Mouse (Mus musculus): ENCODE measurements at regions not wholly inside any gene's neighbourhood (a gene's known extent, or its start where the extent isn't known, plus 50 kb on each side); places are given as distances from the start of the nearest gene placed in this dataset.

DNA sequence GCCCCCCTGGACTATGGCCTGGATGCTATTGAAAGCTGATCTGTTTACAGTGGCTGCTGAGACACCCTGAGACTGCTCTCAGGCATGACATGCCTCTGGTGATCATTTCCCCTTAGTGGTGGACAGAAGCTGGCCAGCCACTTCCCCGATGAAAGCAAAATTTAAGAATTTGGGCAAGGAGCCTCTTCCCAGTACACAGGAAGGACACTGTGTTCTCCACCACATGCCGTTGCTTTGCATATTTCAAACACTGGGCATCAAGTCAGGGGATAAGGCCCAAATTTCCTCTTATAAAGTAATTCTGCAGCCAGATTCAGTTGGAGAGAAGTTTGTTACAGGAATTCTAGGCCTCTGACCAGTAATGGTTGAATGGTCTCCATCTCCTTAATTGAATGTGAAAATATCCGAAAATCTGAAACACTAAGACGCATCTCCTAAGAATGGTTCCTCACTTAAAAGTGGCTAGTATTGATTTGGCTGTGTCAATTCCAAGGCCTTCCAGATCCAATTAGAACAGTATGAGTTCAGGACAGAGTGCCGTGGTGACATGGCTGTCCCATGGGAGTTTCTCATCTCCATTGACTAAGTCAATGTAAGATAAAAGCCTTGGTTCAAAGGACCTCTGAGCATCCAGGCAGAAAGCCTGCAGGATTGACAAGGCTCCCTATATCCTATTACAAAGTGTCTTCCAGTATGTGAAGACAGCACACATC is 638.5 kb upstream of the Arid1b start:
- Histone ChIP-seq H3K9ac (ENCODE audit: low read depth, low read length) (no peak overlapping the region), H3K27me3 (ENCODE audit: control insufficient read depth, insufficient read depth, low read length) (no peaks in the 10 kb centered on the region), H3K4me3 (ENCODE audit: low read depth, low read length) (no peak overlapping the region), H3K4me2 (replicated peaks; ENCODE audit: low read depth, low read length) (no peak overlapping the region), H3K27ac (ENCODE audit: low read depth, low read length) (no peak overlapping the region), H3K4me1 (replicated peaks; ENCODE audit: control insufficient read depth, insufficient read depth, low read length) (no peaks in the 10 kb centered on the region), H3K9me3 (ENCODE audit: control insufficient read depth, low read length) (no peaks in the 10 kb centered on the region), H3K36me3 (ENCODE audit: control insufficient read depth, insufficient read depth, low read length) (no peaks in the 10 kb centered on the region)
- no peak for DNase-seq (ENCODE audit: low spot score)
- 87% methylated on average over 5 of the region's 5 CpGs for WGBS
- no peak for ATAC-seq (ENCODE audit: low FRiP score)

DNA sequence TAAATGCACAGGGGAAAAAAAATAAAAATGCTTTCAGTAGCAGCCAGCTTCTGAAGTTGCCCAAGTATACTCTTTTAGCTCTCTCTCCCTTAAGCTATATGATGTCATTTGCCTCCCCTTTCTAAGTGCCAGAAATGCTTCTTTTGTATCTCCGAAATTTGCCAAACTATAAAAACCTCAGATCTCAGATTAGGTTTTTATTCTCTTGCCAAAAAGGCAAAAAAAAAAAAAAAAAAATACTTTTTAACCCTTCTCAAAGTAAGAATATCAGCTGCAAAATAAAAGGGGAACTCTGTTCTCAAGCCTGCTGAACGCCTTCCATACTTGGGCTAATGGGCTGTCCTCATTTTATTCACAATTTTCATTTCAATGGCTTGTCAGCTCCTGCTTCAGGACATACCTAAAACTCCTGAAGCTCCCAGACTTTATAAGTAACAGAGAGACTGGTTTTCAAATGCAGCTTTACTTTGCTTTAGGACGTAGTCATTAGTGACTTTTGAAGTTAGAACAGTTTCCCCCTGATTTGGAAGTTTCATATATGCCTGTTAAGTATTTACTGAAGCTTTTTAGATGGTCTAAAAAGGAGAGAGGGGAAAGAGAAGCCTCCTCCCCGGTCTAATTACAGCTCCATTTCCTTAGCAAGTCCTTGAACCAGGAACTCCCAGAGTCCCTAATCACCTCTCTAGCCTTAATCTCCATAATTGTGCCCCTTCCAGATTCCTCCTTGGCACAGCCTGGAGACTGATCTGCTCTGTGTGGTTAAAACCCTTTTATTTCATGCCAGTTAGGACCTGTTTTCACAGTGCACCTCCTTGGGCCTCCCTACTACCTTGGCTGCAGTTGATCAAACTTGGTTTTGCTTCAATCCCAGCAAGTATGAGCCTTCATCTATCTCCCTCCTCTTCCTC is 633.5 kb upstream of the Arid1b start:
- 80% methylated on average over 4 of the region's 4 CpGs for WGBS
- DNase-seq (ENCODE audit: low spot score) (no peak), ATAC-seq (ENCODE audit: low FRiP score) (no peak)
- Histone ChIP-seq H3K27me3 (ENCODE audit: control insufficient read depth, insufficient read depth, low read length) (no peaks in the 10 kb centered on the region), H3K4me3 (ENCODE audit: low read depth, low read length) (no peak overlapping the region), H3K4me2 (replicated peaks; ENCODE audit: low read depth, low read length) (no peak overlapping the region), H3K9me3 (ENCODE audit: control insufficient read depth, low read length) (no peaks in the 10 kb centered on the region), H3K4me1 (replicated peaks; ENCODE audit: control insufficient read depth, insufficient read depth, low read length) (no peaks in the 10 kb centered on the region), H3K9ac (ENCODE audit: low read depth, low read length) (no peak overlapping the region), H3K27ac (ENCODE audit: low read depth, low read length) (no peak overlapping the region), H3K36me3 (ENCODE audit: control insufficient read depth, insufficient read depth, low read length) (no peaks in the 10 kb centered on the region)

DNA sequence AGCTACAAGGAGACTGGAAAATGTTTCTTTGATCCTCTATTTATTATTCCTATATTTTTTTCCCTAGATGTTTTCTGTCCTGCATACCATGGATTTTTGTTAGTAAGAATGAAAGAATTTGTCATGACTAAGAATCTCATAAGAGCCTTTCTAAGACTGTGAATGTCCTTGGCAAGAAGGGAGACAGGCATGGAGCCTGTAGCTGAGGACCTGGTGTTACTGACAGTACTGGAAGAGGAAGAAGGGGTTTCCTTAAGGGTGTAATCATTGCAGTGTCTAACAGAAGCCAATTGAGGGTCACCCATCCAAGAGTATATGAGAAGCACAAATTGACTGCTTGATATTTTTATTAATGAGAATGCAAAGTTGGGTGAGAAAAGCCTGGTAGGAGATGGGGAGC is 628.3 kb upstream of the Arid1b start:
- H3K36me3 ChIP-seq (ENCODE audit: control insufficient read depth, insufficient read depth, low read length) = no peaks in the 10 kb centered on the region
- no peak overlapping the region for H3K9ac ChIP-seq (ENCODE audit: low read depth, low read length)
- ATAC-seq (ENCODE audit: low FRiP score) = no peak
- H3K4me2 ChIP-seq (replicated peaks; ENCODE audit: low read depth, low read length) = no peak overlapping the region
- H3K27ac ChIP-seq (ENCODE audit: low read depth, low read length) = no peak overlapping the region
- no peaks in the 10 kb centered on the region for H3K4me1 ChIP-seq (replicated peaks; ENCODE audit: control insufficient read depth, insufficient read depth, low read length)
- H3K4me3 ChIP-seq (ENCODE audit: low read depth, low read length) = no peak overlapping the region
- no peak for DNase-seq (ENCODE audit: low spot score)
- H3K9me3 ChIP-seq (ENCODE audit: control insufficient read depth, low read length) = no peaks in the 10 kb centered on the region
- no peaks in the 10 kb centered on the region for H3K27me3 ChIP-seq (ENCODE audit: control insufficient read depth, insufficient read depth, low read length)

DNA sequence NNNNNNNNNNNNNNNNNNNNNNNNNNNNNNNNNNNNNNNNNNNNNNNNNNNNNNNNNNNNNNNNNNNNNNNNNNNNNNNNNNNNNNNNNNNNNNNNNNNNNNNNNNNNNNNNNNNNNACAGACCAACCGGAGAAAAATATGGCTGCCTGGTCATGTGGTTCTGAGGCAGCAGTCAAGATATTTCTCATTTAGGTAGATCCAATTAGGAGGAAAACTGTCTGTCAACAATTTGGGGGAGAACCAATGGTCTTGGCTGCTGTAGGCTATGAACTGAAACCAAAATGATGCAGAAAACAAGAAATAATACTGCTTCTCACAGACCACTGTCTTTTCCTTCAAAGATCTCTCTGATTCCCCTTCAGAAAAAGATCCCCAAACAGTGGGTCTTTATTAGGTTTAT is 613.7 kb upstream of the Arid1b start:
- no peaks in the 10 kb centered on the region for H3K36me3 ChIP-seq (ENCODE audit: control insufficient read depth, insufficient read depth, low read length)
- H3K9ac ChIP-seq (ENCODE audit: low read depth, low read length) = no peak overlapping the region
- no peaks in the 10 kb centered on the region for H3K27me3 ChIP-seq (ENCODE audit: control insufficient read depth, insufficient read depth, low read length)
- ATAC-seq (ENCODE audit: low FRiP score) (no peak), DNase-seq (ENCODE audit: low spot score) (no peak)
- no peak overlapping the region for H3K4me2 ChIP-seq (replicated peaks; ENCODE audit: low read depth, low read length)
- H3K9me3 ChIP-seq (ENCODE audit: control insufficient read depth, low read length) = no peaks in the 10 kb centered on the region
- 95% methylated on average over 1 of the region's 1 CpGs for WGBS
- no peak overlapping the region for H3K27ac ChIP-seq (ENCODE audit: low read depth, low read length)
- no peak overlapping the region for H3K4me3 ChIP-seq (ENCODE audit: low read depth, low read length)
- H3K4me1 ChIP-seq (replicated peaks; ENCODE audit: control insufficient read depth, insufficient read depth, low read length) = no peaks in the 10 kb centered on the region

DNA sequence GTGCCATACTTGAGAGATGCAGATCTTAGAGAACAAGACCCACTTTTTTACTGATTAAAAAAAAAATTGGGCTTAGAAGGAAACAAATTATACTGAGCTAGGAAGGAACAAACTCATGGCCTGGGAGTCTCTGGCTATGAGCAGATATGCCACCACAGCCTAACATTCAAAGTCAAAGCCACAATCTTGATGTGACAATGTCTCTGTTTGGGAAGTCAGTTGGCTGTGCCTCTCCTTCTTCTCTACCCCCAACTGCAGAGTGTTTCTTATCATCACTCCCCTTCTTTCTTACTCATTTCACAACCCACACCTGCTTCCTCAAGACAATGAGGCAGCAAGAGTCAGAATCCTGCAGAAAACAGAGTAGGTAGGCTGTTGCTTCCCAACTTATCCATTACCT is 613.3 kb upstream of the Arid1b start:
- Histone ChIP-seq H3K9me3 (ENCODE audit: control insufficient read depth, low read length) (no peaks in the 10 kb centered on the region), H3K27me3 (ENCODE audit: control insufficient read depth, insufficient read depth, low read length) (no peaks in the 10 kb centered on the region), H3K4me3 (ENCODE audit: low read depth, low read length) (no peak overlapping the region), H3K9ac (ENCODE audit: low read depth, low read length) (no peak overlapping the region), H3K36me3 (ENCODE audit: control insufficient read depth, insufficient read depth, low read length) (no peaks in the 10 kb centered on the region), H3K4me1 (replicated peaks; ENCODE audit: control insufficient read depth, insufficient read depth, low read length) (no peaks in the 10 kb centered on the region), H3K4me2 (replicated peaks; ENCODE audit: low read depth, low read length) (no peak overlapping the region), H3K27ac (ENCODE audit: low read depth, low read length) (no peak overlapping the region)
- ATAC-seq (ENCODE audit: low FRiP score) = no peak
- no peak for DNase-seq (ENCODE audit: low spot score)

DNA sequence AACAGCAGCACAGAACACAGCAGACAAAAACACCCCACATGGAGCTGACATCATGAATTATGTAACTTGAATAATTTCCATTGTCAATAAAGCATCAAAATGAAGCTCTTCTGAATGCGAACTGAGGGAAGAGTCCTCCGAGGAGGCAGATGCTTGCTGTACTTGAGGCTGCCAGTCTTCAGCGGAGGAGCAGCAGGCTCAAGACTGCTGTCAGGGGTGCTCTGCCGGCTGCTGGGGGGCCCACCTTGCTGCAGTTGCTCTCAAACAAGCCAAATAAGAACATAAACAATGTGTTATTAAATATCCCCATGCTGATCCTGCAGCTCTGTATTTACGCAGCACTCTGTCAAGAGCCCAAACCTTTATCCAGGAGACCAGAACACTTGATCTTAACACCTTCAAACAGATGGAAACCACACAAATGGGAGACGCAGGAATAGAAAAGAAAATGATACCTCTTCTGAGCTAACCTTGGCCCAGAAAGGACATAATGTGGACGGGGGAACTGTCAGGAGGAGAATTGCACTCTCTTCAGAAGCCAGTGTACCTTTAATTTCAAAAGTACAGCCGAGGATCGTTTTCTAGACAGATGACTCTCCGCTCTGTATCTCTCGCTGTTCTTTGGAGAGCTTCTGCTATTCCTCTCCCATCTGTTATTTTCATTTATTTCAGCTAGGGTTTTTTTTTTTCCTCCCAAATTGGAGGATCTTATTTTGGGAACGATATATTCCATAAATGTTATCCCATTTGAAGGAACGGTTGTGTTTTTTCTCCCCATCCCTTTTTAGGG is 612.0 kb upstream of the Arid1b start:
- Histone ChIP-seq H3K4me2 (replicated peaks; ENCODE audit: low read depth, low read length) (no peak overlapping the region), H3K27ac (ENCODE audit: low read depth, low read length) (no peak overlapping the region), H3K4me1 (replicated peaks; ENCODE audit: control insufficient read depth, insufficient read depth, low read length) (no peaks in the 10 kb centered on the region), H3K9ac (ENCODE audit: low read depth, low read length) (no peak overlapping the region), H3K36me3 (ENCODE audit: control insufficient read depth, insufficient read depth, low read length) (no peaks in the 10 kb centered on the region), H3K9me3 (ENCODE audit: control insufficient read depth, low read length) (no peaks in the 10 kb centered on the region), H3K27me3 (ENCODE audit: control insufficient read depth, insufficient read depth, low read length) (no peaks in the 10 kb centered on the region), H3K4me3 (ENCODE audit: low read depth, low read length) (no peak overlapping the region)
- ATAC-seq (ENCODE audit: low FRiP score) (no peak), DNase-seq (ENCODE audit: low spot score) (no peak)
- WGBS = 82% methylated on average over 13 of the region's 13 CpGs

DNA sequence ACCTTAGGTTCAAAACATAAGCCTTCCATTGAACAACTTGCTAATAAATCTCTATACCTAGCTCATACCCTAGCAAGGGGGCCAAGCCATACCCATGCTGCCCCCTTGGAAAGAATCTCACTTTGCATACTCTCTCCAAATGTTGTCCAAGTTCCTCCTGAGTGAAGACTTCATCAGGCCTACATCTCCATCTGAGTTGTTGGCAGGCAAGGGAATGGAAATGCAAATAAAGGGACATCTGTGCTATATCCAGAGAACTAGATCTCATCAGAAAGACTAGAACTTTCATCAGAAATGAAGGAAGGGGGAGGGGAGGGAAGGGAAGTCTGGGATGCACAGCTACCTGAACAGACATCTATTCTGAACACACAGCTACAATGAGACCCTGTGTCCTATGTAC is 611.4 kb upstream of the Arid1b start:
- no peak for DNase-seq (ENCODE audit: low spot score)

DNA sequence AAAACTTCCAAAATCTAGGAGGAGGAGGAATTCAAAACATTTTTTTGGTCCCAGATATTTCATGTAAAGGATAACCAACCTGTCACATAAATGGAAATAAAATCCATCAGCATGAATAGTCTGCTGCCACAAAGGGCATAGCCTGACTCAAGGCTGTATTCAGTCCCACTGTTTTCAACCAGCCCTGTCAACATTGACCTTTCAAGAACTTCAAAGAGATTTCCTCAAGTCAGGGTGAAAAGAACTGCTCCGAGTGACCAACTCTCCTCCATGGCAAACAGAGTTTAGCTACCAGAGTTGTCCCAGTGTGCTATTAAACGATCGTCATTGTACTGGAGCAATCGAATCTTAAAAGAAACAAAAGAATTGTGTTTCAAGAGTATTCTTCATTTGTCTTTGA is 606.5 kb upstream of the Arid1b start:
- ATAC-seq (ENCODE audit: low FRiP score) = no peak
- H3K4me2 ChIP-seq (replicated peaks; ENCODE audit: low read depth, low read length) = no peak overlapping the region
- no peak overlapping the region for H3K4me3 ChIP-seq (ENCODE audit: low read depth, low read length)
- no peak overlapping the region for H3K9ac ChIP-seq (ENCODE audit: low read depth, low read length)
- H3K27me3 ChIP-seq (ENCODE audit: control insufficient read depth, insufficient read depth, low read length) = no peaks in the 10 kb centered on the region
- no peaks in the 10 kb centered on the region for H3K9me3 ChIP-seq (ENCODE audit: control insufficient read depth, low read length)
- no peak overlapping the region for H3K27ac ChIP-seq (ENCODE audit: low read depth, low read length)
- DNase-seq (ENCODE audit: low spot score) = no peak
- WGBS = 65% methylated on average over 4 of the region's 4 CpGs
- no peaks in the 10 kb centered on the region for H3K36me3 ChIP-seq (ENCODE audit: control insufficient read depth, insufficient read depth, low read length)
- no peaks in the 10 kb centered on the region for H3K4me1 ChIP-seq (replicated peaks; ENCODE audit: control insufficient read depth, insufficient read depth, low read length)

More for the DNA sequence above, 611.4 kb upstream of the Arid1b start:
- no peaks in the 10 kb centered on the region for H3K36me3 ChIP-seq (ENCODE audit: control insufficient read depth, insufficient read depth, low read length)
- ATAC-seq (ENCODE audit: low FRiP score) = no peak
- no peak overlapping the region for H3K27ac ChIP-seq (ENCODE audit: low read depth, low read length)
- H3K9me3 ChIP-seq (ENCODE audit: control insufficient read depth, low read length) = no peaks in the 10 kb centered on the region
- H3K27me3 ChIP-seq (ENCODE audit: control insufficient read depth, insufficient read depth, low read length) = no peaks in the 10 kb centered on the region
- H3K9ac ChIP-seq (ENCODE audit: low read depth, low read length) = no peak overlapping the region
- no peaks in the 10 kb centered on the region for H3K4me1 ChIP-seq (replicated peaks; ENCODE audit: control insufficient read depth, insufficient read depth, low read length)
- H3K4me2 ChIP-seq (replicated peaks; ENCODE audit: low read depth, low read length) = no peak overlapping the region
- no peak overlapping the region for H3K4me3 ChIP-seq (ENCODE audit: low read depth, low read length)

Measured in hindbrain, embryonic 11.5 days (tissue).